Mouse (Mus musculus): Measurements from ENCODE around the gene 4921517D22Rik. TPM values are rescaled to one million over a fixed set of nuclear protein-coding genes. Genes with fewer than 3 reads are reported as not detected.
"Not testable (repeated sequence)": the region's sequence is repeated elsewhere in the genome, so short reads cannot be mapped to it uniquely, and the experiment has no call there.

4921517D22Rik gene
- polyA plus RNA-seq, 1 experiment from 2014 or later: not detected

- H3K4me3 ChIP-seq (ENCODE audit: low read depth, low read length): no peak overlapping the region
- H3K9me3 ChIP-seq (ENCODE audit: control insufficient read depth, low read length): no peaks in the 10 kb centered on the region
- no peak overlapping the region for H3K4me2 ChIP-seq (ENCODE audit: low read depth, low read length)
- no peaks in the 10 kb centered on the region for H3K36me3 ChIP-seq (ENCODE audit: control insufficient read depth, insufficient read depth, low read length)
- H3K27me3 ChIP-seq (ENCODE audit: control insufficient read depth, insufficient read depth, low read length): no peaks in the 10 kb centered on the region
- H3K27ac ChIP-seq (ENCODE audit: low read depth, low read length): no peak overlapping the region
- H3K9ac ChIP-seq (replicated peaks; ENCODE audit: low read depth, low read length): no peak overlapping the region
- no peaks in the 10 kb centered on the region for H3K4me1 ChIP-seq (ENCODE audit: control insufficient read depth, insufficient read depth, low read length)
- 89% methylated on average over 12 of the region's 12 CpGs for WGBS
- no peak for ATAC-seq (ENCODE audit: low read depth)
These were observed 9.6 kb upstream of the 4921517D22Rik start for GRCm38 (mm10) chr13:59703514-59703913.

GRCm38 (mm10) chr13:59700137-59700536 is 6.2 kb upstream of the 4921517D22Rik start:
- ATAC-seq (ENCODE audit: low read depth); H3K36me3 ChIP-seq (ENCODE audit: control insufficient read depth, insufficient read depth, low read length); H3K4me2 ChIP-seq (ENCODE audit: low read depth, low read length); H3K4me3 ChIP-seq (ENCODE audit: low read depth, low read length); H3K27ac ChIP-seq (ENCODE audit: low read depth, low read length); H3K4me1 ChIP-seq (ENCODE audit: control insufficient read depth, insufficient read depth, low read length); H3K27me3 ChIP-seq (ENCODE audit: control insufficient read depth, insufficient read depth, low read length); H3K9me3 ChIP-seq (ENCODE audit: control insufficient read depth, low read length); H3K9ac ChIP-seq (replicated peaks; ENCODE audit: low read depth, low read length): not testable (repeated sequence)
- 81% methylated on average over 1 of the region's 1 CpGs for WGBS

DNA sequence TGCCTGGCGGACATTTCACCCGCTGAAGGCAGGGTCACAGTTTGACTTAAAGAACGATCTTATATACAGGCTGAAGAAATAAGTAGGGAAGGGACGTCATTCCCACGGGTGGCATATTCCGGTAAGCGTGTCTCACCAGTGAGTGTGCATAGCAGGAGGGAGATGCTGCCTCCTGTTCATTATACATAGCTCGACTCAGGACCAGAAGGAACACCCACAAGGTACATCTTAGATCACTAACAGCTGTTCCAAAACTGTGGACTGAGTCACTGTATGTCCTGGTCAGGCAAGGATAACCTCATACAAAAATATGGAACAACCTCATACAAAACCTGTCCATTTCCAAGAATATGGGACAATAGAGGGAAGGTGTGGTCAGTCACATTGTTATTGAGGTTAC is 5.2 kb upstream of the 4921517D22Rik start:
- H3K4me3 ChIP-seq (ENCODE audit: low read depth, low read length): no peak overlapping the region
- H3K27me3 ChIP-seq (ENCODE audit: control insufficient read depth, insufficient read depth, low read length): no peaks in the 10 kb centered on the region
- no peak overlapping the region for H3K9ac ChIP-seq (replicated peaks; ENCODE audit: low read depth, low read length)
- no peaks in the 10 kb centered on the region for H3K9me3 ChIP-seq (ENCODE audit: control insufficient read depth, low read length)
- H3K36me3 ChIP-seq (ENCODE audit: control insufficient read depth, insufficient read depth, low read length): no peaks in the 10 kb centered on the region
- WGBS: 91% methylated on average over 8 of the region's 8 CpGs
- no peak for ATAC-seq (ENCODE audit: low read depth)
- no peaks in the 10 kb centered on the region for H3K4me1 ChIP-seq (ENCODE audit: control insufficient read depth, insufficient read depth, low read length)
- no peak overlapping the region for H3K4me2 ChIP-seq (ENCODE audit: low read depth, low read length)
- no peak overlapping the region for H3K27ac ChIP-seq (ENCODE audit: low read depth, low read length)

DNA sequence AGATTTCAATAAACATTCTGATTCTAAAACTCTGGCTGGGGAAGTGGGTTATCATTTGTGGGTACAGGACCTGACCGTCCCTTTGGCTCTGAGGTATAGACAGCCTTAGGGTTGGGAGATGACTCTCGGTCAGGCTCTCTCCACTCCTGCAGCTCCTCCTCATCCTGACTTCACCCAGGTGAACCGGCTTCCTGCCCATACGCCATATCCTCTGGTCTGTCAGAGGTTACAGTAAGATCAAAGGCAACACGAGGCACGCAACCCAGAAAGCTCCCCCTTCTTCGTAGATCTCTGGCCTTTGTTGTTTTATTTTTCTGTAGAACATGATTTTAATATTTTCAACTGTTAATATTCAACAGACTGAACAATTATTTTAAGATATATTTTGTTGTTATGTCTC is 1.9 kb upstream of the 4921517D22Rik start:
- H3K9ac ChIP-seq (replicated peaks; ENCODE audit: low read depth, low read length): no peak overlapping the region
- no peaks in the 10 kb centered on the region for H3K4me1 ChIP-seq (ENCODE audit: control insufficient read depth, insufficient read depth, low read length)
- no peaks in the 10 kb centered on the region for H3K27me3 ChIP-seq (ENCODE audit: control insufficient read depth, insufficient read depth, low read length)
- WGBS: 91% methylated on average over 7 of the region's 7 CpGs
- no peaks in the 10 kb centered on the region for H3K9me3 ChIP-seq (ENCODE audit: control insufficient read depth, low read length)
- no peak overlapping the region for H3K27ac ChIP-seq (ENCODE audit: low read depth, low read length)
- H3K36me3 ChIP-seq (ENCODE audit: control insufficient read depth, insufficient read depth, low read length): no peaks in the 10 kb centered on the region
- no peak overlapping the region for H3K4me2 ChIP-seq (ENCODE audit: low read depth, low read length)
- H3K4me3 ChIP-seq (ENCODE audit: low read depth, low read length): no peak overlapping the region
- no peak for ATAC-seq (ENCODE audit: low read depth)

GRCm38 (mm10) chr13:59691478-59691877 is 2.4 kb downstream of the 4921517D22Rik start:
- Histone ChIP-seq H3K4me3 (ENCODE audit: low read depth, low read length) (no peak overlapping the region), H3K36me3 (ENCODE audit: control insufficient read depth, insufficient read depth, low read length) (no peaks in the 10 kb centered on the region), H3K4me2 (ENCODE audit: low read depth, low read length) (no peak overlapping the region), H3K9ac (replicated peaks; ENCODE audit: low read depth, low read length) (no peak overlapping the region), H3K9me3 (ENCODE audit: control insufficient read depth, low read length) (no peaks in the 10 kb centered on the region), H3K27ac (ENCODE audit: low read depth, low read length) (no peak overlapping the region), H3K27me3 (ENCODE audit: control insufficient read depth, insufficient read depth, low read length) (no peaks in the 10 kb centered on the region), H3K4me1 (ENCODE audit: control insufficient read depth, insufficient read depth, low read length) (no peaks in the 10 kb centered on the region)
- WGBS: 16% methylated on average over 10 of the region's 10 CpGs
- no peak for ATAC-seq (ENCODE audit: low read depth)

- ATAC-seq (ENCODE audit: low read depth): no peak
- no peak overlapping the region for H3K27ac ChIP-seq (ENCODE audit: low read depth, low read length)
- no peak overlapping the region for H3K9ac ChIP-seq (replicated peaks; ENCODE audit: low read depth, low read length)
- no peaks in the 10 kb centered on the region for H3K36me3 ChIP-seq (ENCODE audit: control insufficient read depth, insufficient read depth, low read length)
- no peaks in the 10 kb centered on the region for H3K4me1 ChIP-seq (ENCODE audit: control insufficient read depth, insufficient read depth, low read length)
- WGBS: 81% methylated on average over 7 of the region's 7 CpGs
- H3K27me3 ChIP-seq (ENCODE audit: control insufficient read depth, insufficient read depth, low read length): no peaks in the 10 kb centered on the region
- no peak overlapping the region for H3K4me3 ChIP-seq (ENCODE audit: low read depth, low read length)
- H3K9me3 ChIP-seq (ENCODE audit: control insufficient read depth, low read length): no peaks in the 10 kb centered on the region
- no peak overlapping the region for H3K4me2 ChIP-seq (ENCODE audit: low read depth, low read length)
These were observed 3.3 kb downstream of the 4921517D22Rik start for GRCm38 (mm10) chr13:59690576-59690975.

DNA sequence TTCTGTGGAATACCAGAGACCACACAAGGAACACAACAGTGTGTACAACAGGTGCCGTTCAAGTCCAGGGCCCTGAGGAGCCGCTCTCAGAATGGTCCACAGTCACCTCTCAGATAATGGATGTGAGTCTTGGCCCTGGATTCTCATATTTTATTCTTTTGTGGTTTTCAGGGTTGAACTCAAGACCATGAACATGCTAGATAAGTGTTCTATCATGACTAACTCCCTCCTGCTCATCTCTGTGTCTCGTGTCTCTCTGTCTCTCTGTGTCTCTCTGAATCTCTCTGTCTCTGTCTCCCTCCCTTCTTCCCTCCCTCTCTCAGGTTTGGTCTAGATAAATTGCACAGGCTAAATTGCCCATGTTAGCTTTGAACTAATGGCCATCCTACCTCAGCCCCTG is 4.1 kb downstream of the 4921517D22Rik start:
- 90% methylated on average over 3 of the region's 3 CpGs for WGBS
- ATAC-seq (ENCODE audit: low read depth): no peak
- H3K4me3 ChIP-seq (ENCODE audit: low read depth, low read length): no peak overlapping the region
- no peak overlapping the region for H3K9ac ChIP-seq (replicated peaks; ENCODE audit: low read depth, low read length)
- no peak overlapping the region for H3K4me2 ChIP-seq (ENCODE audit: low read depth, low read length)
- no peaks in the 10 kb centered on the region for H3K27me3 ChIP-seq (ENCODE audit: control insufficient read depth, insufficient read depth, low read length)
- no peaks in the 10 kb centered on the region for H3K9me3 ChIP-seq (ENCODE audit: control insufficient read depth, low read length)
- no peak overlapping the region for H3K27ac ChIP-seq (ENCODE audit: low read depth, low read length)
- H3K36me3 ChIP-seq (ENCODE audit: control insufficient read depth, insufficient read depth, low read length): no peaks in the 10 kb centered on the region
- H3K4me1 ChIP-seq (ENCODE audit: control insufficient read depth, insufficient read depth, low read length): no peaks in the 10 kb centered on the region

DNA sequence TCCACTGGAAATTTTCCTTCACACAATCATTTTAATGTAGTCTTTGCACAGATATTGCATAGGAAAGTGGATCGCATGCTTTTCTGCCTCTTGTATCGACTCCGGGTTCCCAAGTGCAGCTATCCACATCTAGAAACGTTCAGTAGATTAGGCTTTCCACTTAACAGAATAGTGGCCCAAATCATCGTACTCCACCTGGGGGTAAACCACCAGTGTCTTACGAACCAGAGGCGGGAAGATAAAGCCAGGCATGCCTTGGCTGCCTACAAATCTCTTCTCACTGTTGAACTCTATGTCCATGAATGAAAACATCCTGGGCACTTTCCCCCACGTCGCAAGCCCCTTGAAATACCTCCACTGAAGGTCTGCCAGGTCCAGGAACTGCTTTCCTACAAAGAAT is 4.6 kb downstream of the 4921517D22Rik start:
- Histone ChIP-seq H3K27ac (ENCODE audit: low read depth, low read length) (no peak overlapping the region), H3K27me3 (ENCODE audit: control insufficient read depth, insufficient read depth, low read length) (no peaks in the 10 kb centered on the region), H3K9ac (replicated peaks; ENCODE audit: low read depth, low read length) (no peak overlapping the region), H3K36me3 (ENCODE audit: control insufficient read depth, insufficient read depth, low read length) (no peaks in the 10 kb centered on the region), H3K4me1 (ENCODE audit: control insufficient read depth, insufficient read depth, low read length) (no peaks in the 10 kb centered on the region), H3K4me3 (ENCODE audit: low read depth, low read length) (no peak overlapping the region), H3K9me3 (ENCODE audit: control insufficient read depth, low read length) (no peaks in the 10 kb centered on the region), H3K4me2 (ENCODE audit: low read depth, low read length) (no peak overlapping the region)
- WGBS: 94% methylated on average over 9 of the region's 9 CpGs
- ATAC-seq (ENCODE audit: low read depth): no peak

DNA sequence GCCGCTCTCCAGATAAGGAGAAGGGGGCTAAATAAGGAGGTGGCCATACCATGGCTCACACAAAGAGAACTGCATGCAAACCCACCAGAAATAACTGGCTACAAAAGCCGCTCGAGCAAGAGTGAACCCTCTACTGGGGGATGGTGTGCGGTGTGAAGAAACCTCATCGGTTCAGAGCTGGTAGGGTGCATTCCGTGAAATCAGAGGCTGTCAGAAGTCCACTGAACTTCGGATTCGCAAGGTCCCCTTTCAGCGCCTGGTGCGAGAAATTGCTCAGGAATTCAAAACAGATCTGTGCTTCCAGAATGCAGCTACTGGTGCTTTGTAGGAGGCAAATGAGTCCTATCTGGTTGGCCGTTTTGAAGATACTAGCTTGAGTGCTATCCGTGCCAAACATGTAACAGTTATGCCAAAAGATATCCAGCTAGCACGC is 5.6 kb downstream of the 4921517D22Rik start:
- no peak for ATAC-seq (ENCODE audit: low read depth)
- Histone ChIP-seq H3K9ac (replicated peaks; ENCODE audit: low read depth, low read length) (no peak overlapping the region), H3K4me3 (ENCODE audit: low read depth, low read length) (no peak overlapping the region), H3K4me1 (ENCODE audit: control insufficient read depth, insufficient read depth, low read length) (no peaks in the 10 kb centered on the region), H3K9me3 (ENCODE audit: control insufficient read depth, low read length) (no peaks in the 10 kb centered on the region), H3K27ac (ENCODE audit: low read depth, low read length) (no peak overlapping the region), H3K36me3 (ENCODE audit: control insufficient read depth, insufficient read depth, low read length) (no peaks in the 10 kb centered on the region), H3K4me2 (ENCODE audit: low read depth, low read length) (no peak overlapping the region), H3K27me3 (ENCODE audit: control insufficient read depth, insufficient read depth, low read length) (no peaks in the 10 kb centered on the region)
- WGBS: 74% methylated on average over 13 of the region's 13 CpGs

GRCm38 (mm10) chr13:59685236-59685635 is 8.7 kb downstream of the 4921517D22Rik start:
- 81% methylated on average over 3 of the region's 3 CpGs for WGBS
- Histone ChIP-seq H3K4me1 (ENCODE audit: control insufficient read depth, insufficient read depth, low read length) (no peaks in the 10 kb centered on the region), H3K27me3 (ENCODE audit: control insufficient read depth, insufficient read depth, low read length) (no peaks in the 10 kb centered on the region), H3K4me2 (ENCODE audit: low read depth, low read length) (no peak overlapping the region), H3K36me3 (ENCODE audit: control insufficient read depth, insufficient read depth, low read length) (no peaks in the 10 kb centered on the region), H3K4me3 (ENCODE audit: low read depth, low read length) (no peak overlapping the region), H3K27ac (ENCODE audit: low read depth, low read length) (no peak overlapping the region), H3K9ac (replicated peaks; ENCODE audit: low read depth, low read length) (no peak overlapping the region), H3K9me3 (ENCODE audit: control insufficient read depth, low read length) (no peaks in the 10 kb centered on the region)
- ATAC-seq (ENCODE audit: low read depth): no peak
